Mouse (Mus musculus) stomach, embryonic 14.5 days (tissue): ENCODE measurements around the gene Tmed9. TPM values are rescaled to one million over a fixed set of nuclear protein-coding genes. Genes with fewer than 3 reads are reported as not detected.
"Not testable (repeated sequence)": the region's sequence is repeated elsewhere in the genome, so short reads cannot be mapped to it uniquely, and the experiment has no call there.

Experiments
- ATAC-seq: fragments of 200-750 bp; cut with Nextera tagmentation; 2 replicates; pipeline ENCODE4 v1.8.0; 2017; ENCODE audit warnings: low read depth, moderate TSS enrichment; ENCODE audit not compliant: insufficient number of reproducible peaks, insufficient read depth, low FRiP score
- H3K27ac ChIP-seq: fragments of 300-500 bp; sonication (generic); 2 replicates; pipeline ENCODE4 v1.5.1; 2014; ENCODE audit warnings: mild to moderate bottlenecking, low read length, moderate library complexity, mixed read lengths
- H3K27me3 ChIP-seq: fragments of 300-500 bp; sonication (generic); 2 replicates; pipeline ENCODE4 v1.6.1; 2014; ENCODE audit warnings: low read length, control low read depth, mixed read lengths; ENCODE audit not compliant: control insufficient read depth, insufficient read depth
- H3K36me3 ChIP-seq: fragments of 300-500 bp; sonication (generic); 2 replicates; pipeline ENCODE4 v1.6.1; 2014; ENCODE audit warnings: mild to moderate bottlenecking, control low read depth, low read length, moderate library complexity, mixed read lengths; ENCODE audit not compliant: control insufficient read depth, insufficient read depth
- H3K4me1 ChIP-seq: fragments of 300-500 bp; sonication (generic); 2 replicates; pipeline ENCODE4 v1.6.1; 2014; ENCODE audit warnings: low read length, control low read depth, mixed read lengths; ENCODE audit not compliant: control insufficient read depth, insufficient read depth
- H3K4me2 ChIP-seq: fragments of 300-500 bp; sonication (generic); replicated peaks from 2 replicates; pipeline ENCODE4 v1.6.1; 2014; ENCODE audit warnings: low read depth, low read length, control low read depth
- H3K4me3 ChIP-seq: fragments of 300-500 bp; sonication (generic); 2 replicates; pipeline ENCODE4 v1.5.1; 2014; ENCODE audit warnings: low read depth, low read length, control low read depth
- H3K9ac ChIP-seq: fragments of 300-500 bp; sonication (generic); replicated peaks from 2 replicates; pipeline ENCODE4 v1.6.1; 2014; ENCODE audit warnings: low read depth, mild to moderate bottlenecking, control low read depth, low read length, moderate library complexity, mixed read lengths
- H3K9me3 ChIP-seq: fragments of 300-500 bp; sonication (generic); 2 replicates; pipeline ENCODE4 v1.6.1; 2016; ENCODE audit warnings: low read depth, low read length, control low read depth; ENCODE audit not compliant: control insufficient read depth
- WGBS: fragments of 180-500 bp; shearing (Covaris S2); extraction: QIAGEN DNeasy Blood & Tissue Kit; methylation state at CpG from one replicate; pipeline ENCODE4 v1.1.7; 2014; 5-methylcytosine and 5-hydroxymethylcytosine counted together
- polyA plus RNA-seq: library from polyadenylated mRNA; unstranded; fragments of >200 nt; fragmentation: Nextera tagmentation; extraction: Ambion mirVana; gene quantifications from 2 replicates; pipeline ENCODE4 v1.2.1, GENCODE M21; 2014

Tmed9 gene
- polyA plus RNA-seq, 1 experiment from 2014 or later: 74.3 TPM

GRCm38 (mm10) chr13:55634639-55635127 is 61.2 kb downstream of the Tmed9 start, which contains the start of gene Ddx46:
Gene Ddx46, plus strand, starts transcription at chr13:55635027.
- Histone ChIP-seq H3K9ac (peak within 1 kb of the TSS; percentile 95), H3K4me1 (0 out of 2 replicates have a peak, but pooled peaks cover 6% of the 10 kb centered on the region), H3K9me3 (no peaks in the 10 kb centered on the region), H3K36me3 (peaks cover 34% of the 10 kb centered on the region), H3K27ac (no peak within 1 kb of the TSS), H3K27me3 (no peaks in the 10 kb centered on the region), H3K4me3 (peak within 1 kb of the TSS; percentile 99), H3K4me2 (peak within 1 kb of the TSS; percentile 79)
- 6% methylated on average over 30 of the region's 30 CpGs for WGBS
- ATAC-seq: peak; percentile 85; the same call in 1 of the 2 replicates

- Histone ChIP-seq H3K9me3 (no peaks in the 10 kb centered on the region), H3K36me3 (peaks cover 39% of the 10 kb centered on the region), H3K4me2 (peak overlapping the region; percentile 79), H3K4me3 (peak overlapping the region; percentile 99), H3K27ac (no peak overlapping the region), H3K4me1 (0 out of 2 replicates have a peak, but pooled peaks cover 6% of the 10 kb centered on the region), H3K9ac (peak overlapping the region; percentile 95), H3K27me3 (no peaks in the 10 kb centered on the region)
- ATAC-seq: peak; percentile 56; the same call in 1 of the 2 replicates
- 0% methylated on average over 38 of the region's 40 CpGs for WGBS
Measured at GRCm38 (mm10) chr13:55635146-55635571, 61.6 kb downstream of the Tmed9 start.

GRCm38 (mm10) chr13:55636185-55636983 is 62.9 kb downstream of the Tmed9 start:
- no peaks in the 10 kb centered on the region for H3K27me3 ChIP-seq
- no peaks in the 10 kb centered on the region for H3K9me3 ChIP-seq
- no peak for ATAC-seq
- no peak overlapping the region; the same call in 1 of the 2 replicates for H3K4me3 ChIP-seq
- peaks cover 41% of the 10 kb centered on the region for H3K36me3 ChIP-seq
- no peak overlapping the region for H3K9ac ChIP-seq
- 0 out of 2 replicates have a peak, but pooled peaks cover 6% of the 10 kb centered on the region for H3K4me1 ChIP-seq
- H3K4me2 ChIP-seq: peak overlapping the region; percentile 79; the same call in 1 of the 2 replicates
- H3K27ac ChIP-seq: no peak overlapping the region
- WGBS: 89% methylated on average over 14 of the region's 14 CpGs

GRCm38 (mm10) chr13:55640480-55640879 is 66.9 kb downstream of the Tmed9 start:
- H3K4me2 ChIP-seq, H3K9me3 ChIP-seq, H3K9ac ChIP-seq, H3K4me1 ChIP-seq, H3K27me3 ChIP-seq, H3K4me3 ChIP-seq, H3K27ac ChIP-seq, ATAC-seq: not testable (repeated sequence)
- H3K36me3 ChIP-seq: peaks cover 43% of the 10 kb centered on the region
- WGBS: 49% methylated on average over 8 of the region's 8 CpGs

- 92% methylated on average over 2 of the region's 2 CpGs for WGBS
- H3K36me3 ChIP-seq: peaks cover 63% of the 10 kb centered on the region
- no peaks in the 10 kb centered on the region for H3K9me3 ChIP-seq
- no peaks in the 10 kb centered on the region for H3K27me3 ChIP-seq
- H3K4me3 ChIP-seq: no peak overlapping the region
- H3K4me2 ChIP-seq: no peak overlapping the region
- no peak overlapping the region for H3K27ac ChIP-seq
- H3K9ac ChIP-seq: no peak overlapping the region
- no peaks in the 10 kb centered on the region for H3K4me1 ChIP-seq
- ATAC-seq: no peak
Measured at GRCm38 (mm10) chr13:55644525-55644924, 71.0 kb downstream of the Tmed9 start.

Other genes starting within 250 kb of the Tmed9 start
- gene Mxd3, start 243.9 kb upstream of the Tmed9 start, polyA plus RNA-seq: 33.5 and 40.7 TPM in 2 replicates
- gene Lman2, start 210.9 kb upstream of the Tmed9 start, polyA plus RNA-seq: 91.7 and 98.6 TPM in 2 replicates
- gene Rgs14, start 204.0 kb upstream of the Tmed9 start, polyA plus RNA-seq: 0.53 and 0.78 TPM in 2 replicates
- gene Slc34a1, start 175.5 kb upstream of the Tmed9 start, polyA plus RNA-seq: 0.18 TPM in 1 of 2 replicates, not detected in the other
- 0.52 TPM in 1 of 2 replicates, not detected in the other for gene Pfn3, start 158.5 kb upstream of the Tmed9 start, polyA plus RNA-seq
- gene F12, start 146.9 kb upstream of the Tmed9 start, polyA plus RNA-seq: not detected in 2 replicates
- gene Grk6, start 128.7 kb upstream of the Tmed9 start, polyA plus RNA-seq: 35.5 and 36.9 TPM in 2 replicates
- gene Prr7, start 109.5 kb upstream of the Tmed9 start, polyA plus RNA-seq: 0.87 and 1.4 TPM in 2 replicates
- 118 and 120 TPM in 2 replicates for gene Dbn1, start 85.6 kb upstream of the Tmed9 start, polyA plus RNA-seq
- gene Pdlim7, start 60.1 kb upstream of the Tmed9 start, polyA plus RNA-seq: 257 and 270 TPM in 2 replicates
- gene Dok3, start 44.4 kb upstream of the Tmed9 start, polyA plus RNA-seq: 2.1 and 2.4 TPM in 2 replicates
- 61.5 and 67.6 TPM in 2 replicates for gene Ddx41, start 37.1 kb upstream of the Tmed9 start, polyA plus RNA-seq
- 30.9 and 39.6 TPM in 2 replicates for gene Fam193b, start 2.6 kb upstream of the Tmed9 start, polyA plus RNA-seq
- 21.0 and 24.9 TPM in 2 replicates for gene B4galt7, start 26.2 kb downstream of the Tmed9 start, polyA plus RNA-seq
- gene Caml, start 49.3 kb downstream of the Tmed9 start, polyA plus RNA-seq: 57.8 and 58.0 TPM in 2 replicates
- 41.1 and 45.4 TPM in 2 replicates for gene Ddx46, start 61.3 kb downstream of the Tmed9 start, polyA plus RNA-seq
- gene B230219D22Rik, start 119.4 kb downstream of the Tmed9 start, polyA plus RNA-seq: 82.5 and 82.7 TPM in 2 replicates
- gene Txndc15, start 140.9 kb downstream of the Tmed9 start, polyA plus RNA-seq: 88.2 and 91.3 TPM in 2 replicates
- gene Pcbd2, start 153.6 kb downstream of the Tmed9 start, polyA plus RNA-seq: 70.1 and 85.2 TPM in 2 replicates
- 0.43 TPM in 1 of 2 replicates, not detected in the other for gene Catsper3, start 210.8 kb downstream of the Tmed9 start, polyA plus RNA-seq